Mouse (Mus musculus) megakaryocyte, embryonic 14.5 days (primary cell): ENCODE results near the gene Phactr1.

Experiments
- FLI1 ChIP-seq: IDR thresholded peaks from 2 replicates; pipeline ENCODE4 v1.6.1; 2012; ENCODE audit warnings: low read length, inconsistent platforms, mixed read lengths
- GATA1 ChIP-seq: IDR thresholded peaks from 3 replicates; pipeline ENCODE4 v1.6.1; 2012; ENCODE audit warnings: mixed read lengths, low read length, inconsistent platforms, borderline replicate concordance

DNA sequence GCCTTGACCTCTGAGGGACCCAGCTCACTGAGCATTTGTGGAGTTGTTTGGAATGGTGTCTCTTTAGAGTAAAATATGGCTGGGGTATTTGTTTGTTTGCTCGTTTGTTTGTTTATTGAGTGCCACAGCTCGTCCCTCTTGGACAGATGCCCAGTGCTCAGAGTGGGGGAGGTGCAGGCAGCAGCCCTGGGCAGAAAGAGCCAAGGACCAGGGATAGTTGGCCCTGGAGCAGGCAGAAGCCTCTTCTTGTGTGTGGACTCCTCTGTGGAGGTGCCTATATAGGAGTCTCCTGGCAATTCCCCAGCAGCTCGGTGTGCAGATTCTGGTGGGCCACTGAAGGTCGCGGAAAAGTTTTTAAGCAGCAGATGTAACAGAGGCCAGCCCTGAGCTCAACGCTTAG is 236.8 kb downstream of the Phactr1 start:
- no peak for TF ChIP-seq GATA1
- no peak for TF ChIP-seq FLI1
